Mouse (Mus musculus) megakaryocyte, adult 5-6 weeks (primary cell): ENCODE results near the gene Chst12. TPM values are rescaled to one million over a fixed set of nuclear protein-coding genes. Genes with fewer than 3 reads are reported as not detected.

Experiments
- ATAC-seq: 2 replicates; pipeline ENCODE4 v1.8.0; 2016; ENCODE audit warnings: mild to moderate bottlenecking, inconsistent platforms; ENCODE audit not compliant: poor library complexity, severe bottlenecking
- total RNA-seq, 2 experiments: library from RNA; stranded (forward) in 1 of 2; stranded (reverse) in 1 of 2; fragments of 153-499, 151-499 nt in 1 of 2; fragments of 221-1000, 200-1000 nt in 1 of 2; gene quantifications; 2 replicates each; pipeline versions ENCODE4 v1.2.3 to v1.2.4; 2015 to 2017

The Chst12 gene
- total RNA-seq, 2 experiments from 2014 or later: 44.5 to 89.4 TPM

- ATAC-seq: no peak
Measured at GRCm38 (mm10) chr5:140569032-140569595, 63.8 kb downstream of the Chst12 start.

- ATAC-seq: no peak
Measured at GRCm38 (mm10) chr5:140570223-140570870, 65.0 kb downstream of the Chst12 start.

GRCm38 (mm10) chr5:140571201-140571600, 65.9 kb downstream of the Chst12 start:
- ATAC-seq: no peak

GRCm38 (mm10) chr5:140571673-140572072, 66.3 kb downstream of the Chst12 start:
- ATAC-seq: no peak

- no peak for ATAC-seq
Measured at GRCm38 (mm10) chr5:140572611-140573010, 67.3 kb downstream of the Chst12 start.

Other genes starting within 250 kb of the Chst12 start
- 7.4 and 11.6 TPM in 2 replicates for gene Mad1l1, start 184.0 kb upstream of the Chst12 start, total RNA-seq (2015)
- gene Mad1l1, start 184.0 kb upstream of the Chst12 start, total RNA-seq (2017): 45.0 and 46.6 TPM in 2 replicates
- gene Nudt1, start 183.9 kb upstream of the Chst12 start, total RNA-seq (2015): 17.5 and 19.9 TPM in 2 replicates
- gene Nudt1, start 183.9 kb upstream of the Chst12 start, total RNA-seq (2017): 11.6 and 18.4 TPM in 2 replicates
- 1.7 and 5.5 TPM in 2 replicates for gene Mrm2, start 173.7 kb upstream of the Chst12 start, total RNA-seq (2015)
- gene Mrm2, start 173.7 kb upstream of the Chst12 start, total RNA-seq (2017): 2.4 and 4.0 TPM in 2 replicates
- gene Snx8, start 116.3 kb upstream of the Chst12 start, total RNA-seq (2015): 2.8 and 3.5 TPM in 2 replicates
- 8.1 and 8.3 TPM in 2 replicates for gene Snx8, start 116.3 kb upstream of the Chst12 start, total RNA-seq (2017)
- gene Eif3b, start 86.2 kb upstream of the Chst12 start, total RNA-seq (2015): 82.3 and 108 TPM in 2 replicates
- 43.2 and 74.9 TPM in 2 replicates for gene Eif3b, start 86.2 kb upstream of the Chst12 start, total RNA-seq (2017)
- gene Gm4869, start 59.9 kb upstream of the Chst12 start, total RNA-seq (2015): not detected in 2 replicates
- gene Gm4869, start 59.9 kb upstream of the Chst12 start, total RNA-seq (2017): not detected in 2 replicates
- gene Grifin, start 59.5 kb downstream of the Chst12 start, total RNA-seq (2015): not detected in 2 replicates
- gene Grifin, start 59.5 kb downstream of the Chst12 start, total RNA-seq (2017): not detected in 2 replicates
- gene Lfng, start 101.8 kb downstream of the Chst12 start, total RNA-seq (2015): 21.3 and 23.2 TPM in 2 replicates
- 48.0 and 54.2 TPM in 2 replicates for gene Lfng, start 101.8 kb downstream of the Chst12 start, total RNA-seq (2017)
- 42.4 and 46.0 TPM in 2 replicates for gene Ttyh3, start 143.5 kb downstream of the Chst12 start, total RNA-seq (2015)
- gene Ttyh3, start 143.5 kb downstream of the Chst12 start, total RNA-seq (2017): 8.0 and 11.6 TPM in 2 replicates
- gene Iqce, start 196.8 kb downstream of the Chst12 start, total RNA-seq (2015): 5.1 and 10.1 TPM in 2 replicates
- 4.7 and 7.2 TPM in 2 replicates for gene Iqce, start 196.8 kb downstream of the Chst12 start, total RNA-seq (2017)
- gene Brat1, start 199.5 kb downstream of the Chst12 start, total RNA-seq (2015): 6.4 and 6.8 TPM in 2 replicates
- 7.8 and 11.1 TPM in 2 replicates for gene Brat1, start 199.5 kb downstream of the Chst12 start, total RNA-seq (2017)
- 2.5 and 4.4 TPM in 2 replicates for gene Amz1, start 218.6 kb downstream of the Chst12 start, total RNA-seq (2015)
- 3.0 and 4.4 TPM in 2 replicates for gene Amz1, start 218.6 kb downstream of the Chst12 start, total RNA-seq (2017)